ENCODE assay signal across 18 mouse cellular contexts in genomic region chr6:85096441-85096840, GRCm38 (mm10). TPM values are rescaled to one million over a fixed set of nuclear protein-coding genes. Genes with fewer than 3 reads are reported as not detected.
DNase-seq lines count a peak whose midpoint lies in the region; TF ChIP-seq lines count a peak whose summit lies in the region.
"Had no signal": no experiment of that assay in that cellular context is flagged by ENCODE, and none has a peak within 500 bp of the region (broad histone marks: within the 10 kb centered on the region; RNA-seq: fewer than 3 reads in every experiment).

No protein-coding gene starts in this region.

- no peak for TF ChIP-seq POLR2A in lung, adult 2 months (IDR thresholded peaks at IDR 0.05; ENCODE audit: borderline replicate concordance, extremely low read depth, low read depth, low read length)
- no peak for TF ChIP-seq POLR2A in thymus, adult 2 months (IDR thresholded peaks at IDR 0.05; ENCODE audit: control insufficient read depth, extremely low read depth, insufficient read depth, low read length, poor library complexity)

- 34% methylated on average over 2 of the region's 2 CpGs for WGBS in lung, adult 2 months
- 60% methylated on average over 2 of the region's 2 CpGs for WGBS in thymus, adult 2 months

- H3K4me1 ChIP-seq in lung, adult 2 months (ENCODE audit: control insufficient read depth, insufficient read depth, low read length), result no peaks in the 10 kb centered on the region
- H3K4me1 ChIP-seq in thymus, adult 2 months (replicated peaks; ENCODE audit: control insufficient read depth, insufficient read depth, low read length), result no peaks in the 10 kb centered on the region
- H3K4me1 ChIP-seq: forebrain, embryonic 12.5 days; limb, embryonic 10.5 days; neural tube, embryonic 15.5 days had no signal

- H3K36me3 ChIP-seq in thymus, adult 2 months (ENCODE audit: control insufficient read depth, insufficient read depth, low read length), result no peaks in the 10 kb centered on the region
- H3K36me3 ChIP-seq: forebrain, embryonic 12.5 days; limb, embryonic 10.5 days; neural tube, embryonic 15.5 days had no signal

- peak; percentile 14 for DNase-seq in lung, postnatal 10 days
- no peak for DNase-seq in lung, adult 2 months
- DNase-seq in MN1 (ENCODE audit: low spot score), result peak; percentile 12
- DNase-seq in adrenal gland, adult 8-10 months, result peak; percentile 84
- DNase-seq in kidney, postnatal 36 days, result peak; percentile 21 to 45
- no peak for DNase-seq in embryo, embryonic 11 days
- no peak for DNase-seq in thymus, adult 2 months
- DNase-seq: cerebellum, adult 9-11 months; gastrocnemius, postnatal 14 days; heart, adult 2 months; midbrain, embryonic 14.5 days; retina, postnatal 1 day; right cerebral cortex, postnatal 4 days had no signal

- H3K4me3 ChIP-seq in lung, adult 2 months (replicated peaks; ENCODE audit: extremely low read depth, low read depth, low read length), result no peak overlapping the region
- H3K4me3 ChIP-seq in thymus, adult 2 months (ENCODE audit: control insufficient read depth, insufficient read depth, low read length), result no peak overlapping the region
- H3K4me3 ChIP-seq: forebrain, embryonic 12.5 days; heart, adult 2 months; limb, embryonic 10.5 days; myocyte; neural tube, embryonic 15.5 days had no signal

- no peak for TF ChIP-seq CTCF in lung, adult 2 months (IDR thresholded peaks at IDR 0.05; ENCODE audit: insufficient read depth, low read length)
- TF ChIP-seq CTCF in thymus, adult 2 months (IDR thresholded peaks at IDR 0.05; ENCODE audit: borderline replicate concordance, control insufficient read depth, extremely low read depth, insufficient read depth, low read length, poor library complexity), result no peak

- no peaks in the 10 kb centered on the region for H3K27me3 ChIP-seq in thymus, adult 2 months (ENCODE audit: control insufficient read depth, insufficient read depth, low read length)
- H3K27me3 ChIP-seq: forebrain, embryonic 12.5 days; neural tube, embryonic 15.5 days had no signal

- H3K27ac ChIP-seq in thymus, adult 2 months (ENCODE audit: control insufficient read depth, insufficient read depth, low read length), result no peak overlapping the region
- H3K27ac ChIP-seq: forebrain, embryonic 12.5 days; heart, adult 2 months; limb, embryonic 10.5 days; liver, embryonic 14.5 days; neural tube, embryonic 15.5 days had no signal

RNA-seq across cellular contexts. Expression of gene Exoc6b, which starts 27.1 kb away (rescaled TPM):
- 8.7 and 14.3 TPM in 2 replicates for polyA plus RNA-seq in lung, adult 2 months (2012; rRNA removed)
- 10 to 100 TPM; 41.4 to 73.0 (median 56.2) TPM for total RNA-seq in adrenal gland, adult 8-10 months (2022)
- polyA plus RNA-seq in thymus, adult 2 months (2012; rRNA removed), result 6.7 and 8.2 TPM in 2 replicates

RNA-seq across cellular contexts. Expression of gene Spr, which starts 41.1 kb away (rescaled TPM):
- 33.2 and 33.6 TPM in 2 replicates for polyA plus RNA-seq in lung, adult 2 months (2012; rRNA removed)
- 100 to 1,000 TPM in 1 of 4 experiments, 10 to 100 TPM in 3; 78.3 to 103 (median 84.9) TPM for total RNA-seq in adrenal gland, adult 8-10 months (2022)
- 20.4 and 21.0 TPM in 2 replicates for polyA plus RNA-seq in thymus, adult 2 months (2012; rRNA removed)

Comparison
In these comparisons a context has a peak if more than half of its experiments do, and no peak if none do; other contexts are left out.
1. DNase-seq: peak in lung, postnatal 10 days (single experiment), MN1 (single experiment), adrenal gland, adult 8-10 months (single experiment) and kidney, postnatal 36 days (2 of 2); none in lung, adult 2 months (single experiment), embryo, embryonic 11 days (single experiment) and thymus, adult 2 months (single experiment).